Mouse (Mus musculus): ENCODE results near the gene C1qb. TPM values are rescaled to one million over a fixed set of nuclear protein-coding genes. Genes with fewer than 3 reads are reported as not detected.

C1qb gene
- polyA plus RNA-seq, 1 experiment from 2014 or later = 80.6 TPM

- peak; percentile 78 for DNase-seq (ENCODE audit: low spot score)
- no peaks in the 10 kb centered on the region for H3K27me3 ChIP-seq (ENCODE audit: control insufficient read depth, insufficient read depth, low read length)
- H3K9ac ChIP-seq (ENCODE audit: low read length) = no peak overlapping the region
- H3K4me1 ChIP-seq (replicated peaks; ENCODE audit: control insufficient read depth, insufficient read depth) = no peaks in the 10 kb centered on the region
- ATAC-seq (ENCODE audit: low FRiP score, low TSS enrichment) = 0 out of 2 replicates have a peak, but pooled peaks have one; percentile 38
- no peak for TF ChIP-seq EP300 (optimal IDR thresholded peaks at IDR 0.05)
- peak; percentile 86 for TF ChIP-seq CTCF (IDR thresholded peaks at IDR 0.05; ENCODE audit: low read depth)
- H3K4me2 ChIP-seq (replicated peaks; ENCODE audit: low read depth) = no peak overlapping the region
- no peak overlapping the region for H3K4me3 ChIP-seq (ENCODE audit: low read depth, low read length)
- H3K36me3 ChIP-seq (ENCODE audit: control insufficient read depth, insufficient read depth, low read length) = no peaks in the 10 kb centered on the region
- 14% methylated on average over 7 of the region's 7 CpGs for WGBS
- no peaks in the 10 kb centered on the region for H3K9me3 ChIP-seq (ENCODE audit: control insufficient read depth, low read length)
- H3K27ac ChIP-seq (replicated peaks) = no peak overlapping the region
Observed at GRCm38 (mm10) chr4:136876971-136877370, 9.0 kb downstream of the C1qb start.

GRCm38 (mm10) chr4:136875012-136875411, 11.0 kb downstream of the C1qb start:
- H3K4me3 ChIP-seq (ENCODE audit: low read depth, low read length) = no peak overlapping the region
- H3K4me2 ChIP-seq (replicated peaks; ENCODE audit: low read depth) = no peak overlapping the region
- no peaks in the 10 kb centered on the region for H3K9me3 ChIP-seq (ENCODE audit: control insufficient read depth, low read length)
- no peak overlapping the region for H3K9ac ChIP-seq (ENCODE audit: low read length)
- TF ChIP-seq EP300 (optimal IDR thresholded peaks at IDR 0.05) (no peak), CTCF (IDR thresholded peaks at IDR 0.05; ENCODE audit: low read depth) (no peak)
- no peak for DNase-seq (ENCODE audit: low spot score)
- no peaks in the 10 kb centered on the region for H3K27me3 ChIP-seq (ENCODE audit: control insufficient read depth, insufficient read depth, low read length)
- no peaks in the 10 kb centered on the region for H3K36me3 ChIP-seq (ENCODE audit: control insufficient read depth, insufficient read depth, low read length)
- H3K27ac ChIP-seq (replicated peaks) = no peak overlapping the region
- no peaks in the 10 kb centered on the region for H3K4me1 ChIP-seq (replicated peaks; ENCODE audit: control insufficient read depth, insufficient read depth)
- 85% methylated on average over 14 of the region's 14 CpGs for WGBS
- ATAC-seq (ENCODE audit: low FRiP score, low TSS enrichment) = no peak

DNA sequence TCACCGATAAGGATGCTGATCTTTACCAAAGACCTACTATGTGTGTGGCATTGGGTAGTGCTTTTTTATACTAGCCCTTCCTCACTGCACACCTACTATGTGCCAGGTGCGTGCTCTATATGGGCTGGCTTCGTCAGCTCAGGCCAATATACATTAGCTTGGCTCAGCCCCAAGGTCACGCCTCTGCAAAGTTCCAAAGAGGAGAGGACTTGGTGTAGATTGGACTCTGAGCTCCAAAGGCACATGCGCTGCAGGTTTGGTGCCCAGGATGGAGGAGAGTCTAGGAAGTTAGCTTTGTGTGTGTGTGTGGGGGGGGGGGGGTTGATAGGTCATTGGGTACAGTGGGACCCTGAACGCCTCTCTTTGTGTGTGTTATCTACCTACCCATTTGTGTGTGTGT, 17.6 kb downstream of the C1qb start:
- Histone ChIP-seq H3K4me3 (ENCODE audit: low read depth, low read length) (no peak overlapping the region), H3K4me1 (replicated peaks; ENCODE audit: control insufficient read depth, insufficient read depth) (no peaks in the 10 kb centered on the region), H3K36me3 (ENCODE audit: control insufficient read depth, insufficient read depth, low read length) (no peaks in the 10 kb centered on the region), H3K27ac (replicated peaks) (no peak overlapping the region), H3K9ac (ENCODE audit: low read length) (no peak overlapping the region), H3K27me3 (ENCODE audit: control insufficient read depth, insufficient read depth, low read length) (no peaks in the 10 kb centered on the region), H3K4me2 (replicated peaks; ENCODE audit: low read depth) (no peak overlapping the region), H3K9me3 (ENCODE audit: control insufficient read depth, low read length) (no peaks in the 10 kb centered on the region)
- TF ChIP-seq EP300 (optimal IDR thresholded peaks at IDR 0.05) (no peak), CTCF (IDR thresholded peaks at IDR 0.05; ENCODE audit: low read depth) (no peak)
- WGBS = 43% methylated on average over 6 of the region's 6 CpGs
- ATAC-seq (ENCODE audit: low FRiP score, low TSS enrichment) (peak; percentile 42; the same call in 1 of the 2 replicates), DNase-seq (ENCODE audit: low spot score) (peak; percentile 34)

DNA sequence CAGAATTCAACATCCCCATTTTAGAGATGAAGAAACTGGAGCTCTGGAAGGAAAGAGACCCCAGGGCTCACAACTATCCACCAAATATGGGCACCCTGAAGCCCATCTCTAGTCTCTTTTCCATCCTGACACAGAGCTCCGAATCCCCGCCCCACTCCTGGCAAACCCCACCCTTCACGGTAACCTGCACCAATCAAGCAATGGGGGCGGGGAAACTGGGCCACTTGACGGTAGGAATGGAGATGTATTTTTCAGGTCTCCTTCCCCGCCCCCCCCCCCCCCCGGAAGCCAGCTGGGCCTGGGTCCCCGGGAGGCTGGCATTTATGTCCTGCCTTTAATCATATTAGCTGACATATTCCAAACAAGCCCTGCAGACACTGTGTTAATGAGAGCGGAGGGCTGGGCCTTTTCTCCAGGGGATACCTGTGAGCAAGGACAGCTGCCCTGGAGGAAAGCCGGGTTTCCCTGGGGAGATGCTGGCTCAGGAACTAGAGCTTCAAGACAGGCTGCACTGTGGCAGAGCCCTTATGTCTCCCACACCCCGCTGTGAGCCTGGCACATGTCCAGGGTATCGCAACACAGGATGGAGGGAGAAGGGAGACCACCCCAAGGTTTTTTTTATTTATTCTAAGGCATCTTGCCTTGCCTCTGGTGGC, 18.2 kb downstream of the C1qb start:
- no peak for ATAC-seq (ENCODE audit: low FRiP score, low TSS enrichment)
- no peak overlapping the region for H3K9ac ChIP-seq (ENCODE audit: low read length)
- no peaks in the 10 kb centered on the region for H3K27me3 ChIP-seq (ENCODE audit: control insufficient read depth, insufficient read depth, low read length)
- no peak overlapping the region for H3K4me2 ChIP-seq (replicated peaks; ENCODE audit: low read depth)
- TF ChIP-seq CTCF (IDR thresholded peaks at IDR 0.05; ENCODE audit: low read depth) = no peak
- TF ChIP-seq EP300 (optimal IDR thresholded peaks at IDR 0.05) = no peak
- H3K9me3 ChIP-seq (ENCODE audit: control insufficient read depth, low read length) = no peaks in the 10 kb centered on the region
- WGBS = 5% methylated on average over 12 of the region's 12 CpGs
- no peaks in the 10 kb centered on the region for H3K4me1 ChIP-seq (replicated peaks; ENCODE audit: control insufficient read depth, insufficient read depth)
- peak; percentile 43 for DNase-seq (ENCODE audit: low spot score)
- no peak overlapping the region for H3K27ac ChIP-seq (replicated peaks)
- no peak overlapping the region for H3K4me3 ChIP-seq (ENCODE audit: low read depth, low read length)
- H3K36me3 ChIP-seq (ENCODE audit: control insufficient read depth, insufficient read depth, low read length) = no peaks in the 10 kb centered on the region

DNA sequence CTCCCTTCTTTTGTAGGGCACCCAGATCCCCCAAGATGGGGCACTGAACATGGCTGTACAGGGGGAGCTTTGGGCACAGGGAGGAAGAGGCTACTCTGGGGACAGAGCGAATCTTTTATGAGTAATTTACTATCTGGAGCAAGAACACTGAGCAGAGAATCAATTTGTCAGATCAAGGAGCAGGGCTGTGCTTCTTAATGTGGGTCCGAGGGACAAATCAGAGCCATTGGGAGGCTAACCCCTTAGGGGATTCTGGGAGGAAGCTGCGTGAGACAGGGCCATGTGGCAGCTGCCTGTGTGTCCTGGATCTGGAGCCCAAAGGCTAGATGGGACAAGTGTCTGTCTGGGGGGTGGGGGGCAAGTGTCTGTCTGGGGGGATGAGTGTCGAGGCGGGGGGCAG, 20.5 kb downstream of the C1qb start:
- TF ChIP-seq CTCF (IDR thresholded peaks at IDR 0.05; ENCODE audit: low read depth) = no peak
- no peak for TF ChIP-seq EP300 (optimal IDR thresholded peaks at IDR 0.05)
- Histone ChIP-seq H3K36me3 (ENCODE audit: control insufficient read depth, insufficient read depth, low read length) (no peaks in the 10 kb centered on the region), H3K4me1 (replicated peaks; ENCODE audit: control insufficient read depth, insufficient read depth) (no peaks in the 10 kb centered on the region; the same call in 1 of the 2 replicates), H3K9me3 (ENCODE audit: control insufficient read depth, low read length) (no peaks in the 10 kb centered on the region), H3K9ac (ENCODE audit: low read length) (no peak overlapping the region), H3K27ac (replicated peaks) (no peak overlapping the region), H3K27me3 (ENCODE audit: control insufficient read depth, insufficient read depth, low read length) (no peaks in the 10 kb centered on the region), H3K4me3 (ENCODE audit: low read depth, low read length) (no peak overlapping the region), H3K4me2 (replicated peaks; ENCODE audit: low read depth) (no peak overlapping the region)
- DNase-seq (ENCODE audit: low spot score) (no peak), ATAC-seq (ENCODE audit: low FRiP score, low TSS enrichment) (no peak)
- 67% methylated on average over 5 of the region's 5 CpGs for WGBS

- no peak for TF ChIP-seq CTCF (IDR thresholded peaks at IDR 0.05; ENCODE audit: low read depth)
- TF ChIP-seq EP300 (optimal IDR thresholded peaks at IDR 0.05) = no peak
- ATAC-seq (ENCODE audit: low FRiP score, low TSS enrichment) = no peak
- Histone ChIP-seq H3K9ac (ENCODE audit: low read length) (no peak overlapping the region), H3K9me3 (ENCODE audit: control insufficient read depth, low read length) (no peaks in the 10 kb centered on the region), H3K4me3 (ENCODE audit: low read depth, low read length) (no peak overlapping the region), H3K4me1 (replicated peaks; ENCODE audit: control insufficient read depth, insufficient read depth) (no peaks in the 10 kb centered on the region; the same call in 1 of the 2 replicates), H3K27ac (replicated peaks) (no peak overlapping the region), H3K36me3 (ENCODE audit: control insufficient read depth, insufficient read depth, low read length) (no peaks in the 10 kb centered on the region), H3K27me3 (ENCODE audit: control insufficient read depth, insufficient read depth, low read length) (no peaks in the 10 kb centered on the region), H3K4me2 (replicated peaks; ENCODE audit: low read depth) (no peak overlapping the region)
- no peak for DNase-seq (ENCODE audit: low spot score)
- 11% methylated on average over 15 of the region's 15 CpGs for WGBS
Observed at GRCm38 (mm10) chr4:136864751-136865470, 21.1 kb downstream of the C1qb start.
